Mouse (Mus musculus) small intestine, adult 2 months (tissue): ENCODE results near the gene Ercc2.

Source experiments
- CTCF ChIP-seq: fragments of 200-500 bp; IDR thresholded peaks from 2 replicates; pipeline ENCODE4 v1.5.1; 2012; ENCODE audit warnings: low read depth, mild to moderate bottlenecking, control low read depth, inconsistent platforms, low read length, moderate library complexity, mixed read lengths; ENCODE audit not compliant: insufficient replicate concordance, insufficient read length; ENCODE audit errors: extremely low read depth
- POLR2A ChIP-seq: fragments of 200-500 bp; IDR thresholded peaks from 2 replicates; pipeline ENCODE4 v1.6.1; 2012; ENCODE audit warnings: low read depth, mild to moderate bottlenecking, control low read depth, inconsistent platforms, low read length, moderate library complexity

GRCm38 (mm10) chr7:19409753-19410152, 27.9 kb downstream of the Ercc2 start:
- TF ChIP-seq POLR2A (no peak), CTCF (no peak)
